Mouse (Mus musculus) hematopoietic stem cell, adult 5-6 weeks (primary cell): ENCODE results near the gene Ankdd1a. TPM values are rescaled to one million over a fixed set of nuclear protein-coding genes. Genes with fewer than 3 reads are reported as not detected.
A peak's percentile ranks its signal among the peaks of the same experiment; 100 is the strongest.

Source experiments
- ATAC-seq, 2 experiments: fragments of 125-278 bp in 1 of 2; replicated peaks in 1 of 2; 2 replicates each; pipeline ENCODE4 v1.8.0; 2016 to 2017; ENCODE audit warnings: inconsistent platforms in 2 of 2, mild to moderate bottlenecking in 2 of 2, moderate number of reproducible peaks in 2 of 2, low read depth in 1 of 2, moderate TSS enrichment in 1 of 2; ENCODE audit not compliant: low FRiP score in 2 of 2, poor library complexity in 2 of 2, severe bottlenecking in 2 of 2, insufficient read depth in 1 of 2, low TSS enrichment in 1 of 2
- total RNA-seq: library from RNA; stranded (forward); fragments of 172-1452, 232-1000 nt; gene quantifications from 2 replicates; pipeline ENCODE4 v1.2.3, GENCODE M21; 2017

Gene Ankdd1a
- total RNA-seq = not detected in 2 replicates

DNA sequence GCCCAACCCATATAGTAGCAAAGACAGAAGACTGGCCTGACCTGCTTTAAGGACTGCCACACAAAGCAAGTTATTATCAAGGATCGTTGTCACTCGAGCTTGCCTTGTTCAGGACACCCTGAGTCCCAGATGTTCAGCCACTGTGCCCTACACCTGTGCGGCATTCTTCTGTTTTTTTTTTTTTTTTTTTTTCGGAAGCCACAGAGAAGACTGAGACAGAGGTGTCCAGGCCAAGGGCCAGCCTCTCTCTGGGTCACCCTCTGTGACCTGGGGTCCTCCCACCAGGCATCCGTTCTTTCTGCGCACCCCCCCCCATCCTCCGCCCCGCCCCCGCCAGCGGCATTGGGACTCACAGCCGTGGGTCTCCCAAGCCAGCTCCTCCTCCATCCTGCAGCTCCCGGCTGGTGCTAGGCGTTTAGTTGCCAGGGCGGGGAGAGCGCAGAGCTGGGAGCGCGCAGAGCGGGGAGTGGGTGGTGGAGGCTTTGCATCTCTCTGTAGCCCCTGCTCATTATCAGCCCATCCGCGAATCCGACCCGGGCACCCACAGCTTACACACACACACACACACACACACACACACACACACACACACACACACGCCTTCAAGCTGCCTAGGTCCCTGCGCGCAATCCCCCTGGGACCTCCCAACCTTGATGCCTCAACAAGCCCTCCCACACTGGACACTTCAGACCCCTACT lies at the start of gene Ankdd1a:
TSS of gene Ankdd1a (minus strand) at position 387 of the 698 bp plus-strand sequence.
- ATAC-seq = no peak

DNA sequence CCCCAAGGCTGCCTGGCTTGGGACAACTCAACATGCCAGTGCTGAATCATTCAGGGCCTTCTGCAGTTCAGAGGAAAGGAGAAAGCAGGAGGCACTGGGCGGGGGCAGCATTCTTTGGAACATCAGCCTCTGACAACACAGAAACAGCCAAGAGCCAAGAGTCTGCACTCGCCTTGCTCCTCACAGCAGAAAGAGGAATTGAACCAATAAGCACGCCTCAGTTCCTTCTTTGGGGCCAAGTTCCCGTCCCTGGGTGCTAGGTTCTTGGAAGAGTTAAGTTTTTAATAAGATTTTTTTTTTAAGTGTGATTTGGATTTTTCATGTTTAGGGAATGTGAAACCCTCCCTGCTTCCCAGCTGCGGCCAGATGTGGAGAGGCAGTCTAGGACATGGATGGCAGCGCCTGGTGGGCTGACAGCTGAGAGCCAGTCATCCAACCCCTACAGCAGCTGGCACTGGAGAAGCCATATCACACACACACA lies 49.5 kb upstream of the Ankdd1a start:
- ATAC-seq = 0 out of 4 replicates have a peak, but pooled peaks of 1 of the 2 experiments have one; percentile 49

DNA sequence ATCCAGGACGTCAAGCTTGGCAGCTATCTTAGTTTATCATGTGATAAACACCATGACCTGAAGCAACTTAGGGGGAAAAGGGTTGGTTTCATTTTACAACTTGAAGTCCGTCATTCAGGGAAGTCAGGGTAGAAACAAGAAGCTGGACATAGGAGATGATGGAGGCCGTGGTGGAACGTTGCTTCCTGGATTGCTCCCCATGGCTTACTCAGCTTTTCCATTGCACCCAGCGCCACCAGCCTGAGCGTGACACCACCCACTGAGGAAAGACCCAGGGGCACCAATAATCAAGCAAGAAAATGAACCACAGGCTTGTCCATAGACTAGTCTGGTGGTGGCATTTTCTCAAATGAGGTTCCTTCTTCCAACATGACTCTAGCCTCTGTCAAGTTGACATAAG lies 48.8 kb upstream of the Ankdd1a start:
- no peak; a peak in 1 of 4 replicates for ATAC-seq

DNA sequence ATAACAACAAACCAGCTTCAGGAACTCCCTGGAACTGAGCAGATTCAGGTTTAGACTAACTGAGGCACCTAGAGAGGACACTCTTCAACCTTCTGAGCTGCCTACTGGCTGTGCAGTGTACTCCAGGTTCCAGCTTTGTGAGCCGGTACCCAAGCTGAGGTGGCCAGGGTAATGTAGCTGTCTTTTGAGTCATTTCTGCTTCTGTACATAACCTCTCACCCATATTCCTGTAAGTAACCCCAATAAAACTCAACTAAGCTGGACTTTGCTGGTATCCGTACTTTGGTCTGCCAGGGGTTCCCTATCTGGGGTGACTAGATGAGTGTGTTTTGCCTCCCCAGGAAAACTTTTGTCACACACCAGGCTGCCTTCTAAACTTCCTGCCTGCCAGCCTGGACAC lies 44.7 kb upstream of the Ankdd1a start:
- ATAC-seq = no peak

DNA sequence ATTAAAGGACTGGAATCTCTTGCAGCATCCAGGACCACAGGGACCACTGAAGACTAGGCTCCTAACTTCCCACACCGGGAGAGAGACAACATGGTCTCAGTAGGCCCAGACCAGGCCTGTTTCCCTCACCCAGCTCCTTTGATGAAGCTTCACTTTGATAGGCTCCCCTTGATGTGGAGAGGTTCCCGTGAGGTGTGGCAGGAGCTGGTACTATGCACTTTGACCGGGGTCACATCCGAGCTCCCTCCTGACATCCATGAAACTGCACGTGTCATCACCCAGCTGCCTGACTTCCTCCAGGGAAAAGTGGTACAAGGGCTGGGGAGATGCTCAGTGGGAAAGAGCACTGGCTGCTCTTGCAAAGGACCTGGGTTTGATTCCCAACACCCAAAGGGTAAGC lies 43.1 kb upstream of the Ankdd1a start:
- no peak for ATAC-seq

DNA sequence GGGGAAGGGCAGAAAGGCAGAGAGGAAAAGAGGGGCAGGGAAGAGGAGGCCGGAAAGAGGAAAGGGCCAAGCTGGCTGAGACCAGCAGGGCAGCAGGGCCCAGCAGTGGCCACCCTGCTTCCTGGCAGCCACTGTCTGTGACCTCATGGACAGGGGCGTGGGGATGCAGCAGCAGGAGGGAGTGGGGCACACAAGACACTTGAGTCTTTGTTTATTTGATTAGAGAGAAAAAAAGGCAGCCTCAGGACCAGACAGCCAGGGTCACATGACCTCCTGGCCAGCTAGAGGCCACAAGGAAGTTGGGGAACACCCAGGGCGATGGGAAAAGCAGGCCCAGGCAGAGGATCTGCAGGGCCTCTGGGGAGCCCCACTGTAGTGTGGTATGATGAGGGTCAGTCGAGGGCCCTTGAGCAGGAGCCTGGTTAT lies 42.1 kb upstream of the Ankdd1a start:
- ATAC-seq = no peak

DNA sequence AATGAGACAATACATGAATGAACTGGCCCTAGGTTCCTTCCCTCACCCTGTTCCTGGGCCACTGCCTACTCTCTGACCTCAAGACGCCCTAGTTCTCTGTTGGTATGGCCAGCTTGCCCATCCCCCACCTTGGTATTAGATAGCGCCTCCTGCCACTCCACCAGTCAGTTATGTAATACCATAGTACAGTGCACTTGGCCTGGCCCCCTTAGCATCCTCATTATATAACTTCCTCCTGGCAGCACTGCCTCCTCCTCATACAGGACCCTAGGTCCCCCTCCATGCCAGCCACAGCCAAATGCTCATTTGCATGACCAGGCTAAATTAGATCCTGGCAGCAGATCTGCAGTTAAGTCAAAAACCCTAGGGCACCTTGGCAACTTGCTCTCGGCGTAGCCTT lies 41.0 kb upstream of the Ankdd1a start:
- peak; percentile 86 to 87 for ATAC-seq

DNA sequence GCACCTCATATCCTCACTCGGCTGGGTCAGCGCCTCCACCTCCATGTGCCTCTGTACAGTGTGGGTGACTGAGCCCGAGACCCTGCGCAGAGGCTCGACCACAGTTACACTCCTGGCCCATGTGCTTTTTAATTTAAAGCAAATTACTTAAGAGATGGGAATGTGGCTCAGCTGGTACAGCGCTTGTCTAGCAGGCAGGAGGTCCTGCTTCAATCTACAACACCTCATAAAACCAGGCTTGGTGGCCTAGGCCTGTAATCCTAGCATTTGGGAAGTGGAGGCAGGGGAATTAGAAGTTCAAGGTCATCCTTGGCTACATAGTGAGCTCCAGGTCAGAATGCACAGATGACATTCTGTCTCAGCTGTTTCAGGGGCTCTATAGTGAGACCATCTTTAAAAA lies 38.8 kb upstream of the Ankdd1a start:
- ATAC-seq = no peak

DNA sequence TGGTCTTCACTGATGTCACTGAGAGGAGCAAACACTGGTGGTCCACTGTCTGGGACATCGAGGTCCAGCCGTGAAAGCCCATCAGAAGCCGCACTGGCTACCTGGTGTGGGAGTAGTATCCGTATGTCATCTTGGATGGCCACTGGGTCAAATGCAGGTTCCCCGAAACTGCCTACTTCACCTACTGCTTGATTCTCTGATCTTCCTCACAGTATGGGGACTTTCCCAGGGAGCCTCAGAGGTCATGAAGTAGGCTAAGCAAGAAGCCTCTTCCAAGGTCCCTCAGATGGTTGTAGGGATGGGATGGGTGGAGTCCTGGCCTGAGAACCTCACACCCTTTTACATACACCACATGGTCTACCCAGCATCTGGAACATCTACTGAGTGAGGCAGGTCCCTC lies 37.0 kb upstream of the Ankdd1a start:
- ATAC-seq = no peak

DNA sequence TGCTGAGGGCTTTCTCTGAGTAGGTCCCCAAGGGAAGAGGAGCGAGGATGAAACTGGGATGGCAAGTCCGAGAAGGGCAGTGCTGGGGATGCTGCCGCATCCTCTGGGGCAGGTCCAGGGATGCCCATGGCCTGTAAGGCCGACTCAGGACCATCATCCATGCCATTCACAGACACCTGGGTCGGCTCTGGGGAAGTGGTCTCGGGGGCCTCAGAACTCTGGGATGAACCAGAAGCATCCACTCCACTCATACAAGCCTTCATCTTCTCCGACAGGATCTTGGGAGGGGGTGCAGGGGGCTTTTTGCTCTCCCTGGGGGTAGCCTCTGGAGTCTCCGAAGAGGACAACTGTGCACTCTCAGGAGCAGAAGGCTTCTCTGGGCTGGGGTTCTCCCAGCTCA lies 36.4 kb upstream of the Ankdd1a start:
- ATAC-seq = no peak

DNA sequence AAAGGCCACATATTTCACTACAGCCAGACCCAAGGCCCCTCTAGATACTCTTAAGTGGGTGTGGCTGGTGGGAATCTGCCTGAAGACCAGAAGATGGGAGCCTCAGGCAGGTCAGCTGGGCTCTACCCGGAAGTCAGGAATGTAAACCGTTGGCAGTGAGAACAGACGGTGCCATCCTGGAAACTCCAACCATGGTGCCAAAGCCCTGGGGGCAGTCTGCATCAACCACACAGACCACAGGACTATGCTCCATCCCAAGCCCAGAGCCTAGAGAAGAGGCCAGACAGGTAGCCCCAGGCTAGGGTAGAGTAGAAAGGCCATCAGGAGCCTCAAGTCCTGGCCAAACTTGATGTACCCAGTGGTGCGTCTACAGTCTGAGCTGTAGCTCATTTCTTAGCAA lies 35.6 kb upstream of the Ankdd1a start:
- ATAC-seq = no peak

DNA sequence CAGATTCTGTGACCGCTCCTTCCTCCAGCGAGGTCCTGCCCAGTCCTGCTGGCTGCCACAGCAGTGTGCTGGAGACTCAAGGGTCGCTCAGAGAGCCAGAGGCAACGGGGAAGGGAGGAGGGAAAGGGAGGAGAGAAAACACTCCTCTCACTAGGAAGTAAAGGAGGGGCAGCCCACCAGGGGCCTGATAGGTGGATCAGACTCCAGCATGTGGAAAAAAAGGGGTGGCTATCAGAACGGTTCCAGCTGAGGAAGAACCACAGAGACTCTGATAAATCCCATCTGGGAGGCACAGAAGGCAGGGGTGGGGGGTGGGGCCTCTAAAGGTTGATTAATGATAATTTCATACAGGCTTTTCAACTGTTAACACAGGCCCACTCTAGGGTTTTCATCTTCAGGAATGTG lies 35.0 kb upstream of the Ankdd1a start:
- no peak; a peak in 1 of 4 replicates for ATAC-seq

DNA sequence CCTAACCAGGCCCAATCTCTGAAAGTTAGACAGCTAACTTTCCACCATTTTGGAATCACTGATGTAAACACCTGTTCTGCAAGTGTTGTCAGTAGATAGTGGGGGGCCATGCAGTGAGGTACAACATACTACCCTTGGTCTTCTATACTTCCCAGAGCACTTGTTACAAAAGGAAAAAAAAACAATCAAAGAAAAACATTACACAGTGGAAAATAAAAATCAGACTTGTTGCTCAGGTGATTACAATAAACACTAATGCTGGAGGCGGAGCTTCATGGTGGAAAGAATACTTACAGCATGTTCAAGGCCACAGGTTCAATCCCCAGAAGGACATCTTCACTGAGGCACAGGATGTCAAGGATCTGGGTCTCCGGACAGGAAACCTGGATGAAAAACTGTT lies 32.7 kb upstream of the Ankdd1a start:
- no peak for ATAC-seq

DNA sequence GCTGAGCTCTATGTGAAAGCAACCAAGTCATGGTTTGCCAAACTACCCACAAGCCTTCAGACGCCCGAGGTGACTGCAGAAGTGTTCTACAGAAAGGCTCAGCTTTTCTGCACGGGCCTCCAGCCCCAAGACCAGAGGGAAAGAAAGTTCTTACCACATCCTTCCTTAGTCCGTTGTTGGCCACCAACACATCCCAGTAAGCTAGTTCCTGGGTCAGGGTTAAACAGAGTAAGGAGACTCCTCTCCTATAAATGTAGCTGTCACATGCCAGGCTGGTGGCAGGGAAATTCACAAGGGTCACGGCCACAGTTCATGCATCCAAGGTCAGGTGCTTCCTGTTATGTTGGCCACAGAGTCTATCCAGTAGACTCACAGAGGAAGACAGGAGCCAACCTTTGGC lies 32.1 kb upstream of the Ankdd1a start:
- ATAC-seq = peak; percentile 57 to 63

DNA sequence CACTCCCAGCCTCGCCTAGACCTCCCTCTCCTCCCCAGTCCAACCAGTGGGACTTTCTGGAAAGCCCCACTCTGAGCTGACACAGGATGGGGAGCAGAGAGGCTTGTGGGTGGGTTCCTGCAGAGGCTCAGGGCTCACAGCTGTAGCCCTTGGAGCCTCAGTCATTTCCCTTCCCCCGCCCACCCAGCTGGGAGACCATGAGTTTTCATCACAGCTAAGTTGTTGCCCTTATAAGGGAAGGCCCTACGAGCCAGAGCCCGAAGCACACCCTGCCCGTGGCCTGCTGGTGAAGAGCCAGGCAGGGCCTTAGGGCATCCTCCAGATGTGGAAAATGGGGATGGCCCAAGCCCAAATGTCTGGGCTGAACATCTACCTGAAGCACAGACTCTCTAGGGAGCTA lies 31.0 kb upstream of the Ankdd1a start:
- peak; percentile 77 to 79 for ATAC-seq

DNA sequence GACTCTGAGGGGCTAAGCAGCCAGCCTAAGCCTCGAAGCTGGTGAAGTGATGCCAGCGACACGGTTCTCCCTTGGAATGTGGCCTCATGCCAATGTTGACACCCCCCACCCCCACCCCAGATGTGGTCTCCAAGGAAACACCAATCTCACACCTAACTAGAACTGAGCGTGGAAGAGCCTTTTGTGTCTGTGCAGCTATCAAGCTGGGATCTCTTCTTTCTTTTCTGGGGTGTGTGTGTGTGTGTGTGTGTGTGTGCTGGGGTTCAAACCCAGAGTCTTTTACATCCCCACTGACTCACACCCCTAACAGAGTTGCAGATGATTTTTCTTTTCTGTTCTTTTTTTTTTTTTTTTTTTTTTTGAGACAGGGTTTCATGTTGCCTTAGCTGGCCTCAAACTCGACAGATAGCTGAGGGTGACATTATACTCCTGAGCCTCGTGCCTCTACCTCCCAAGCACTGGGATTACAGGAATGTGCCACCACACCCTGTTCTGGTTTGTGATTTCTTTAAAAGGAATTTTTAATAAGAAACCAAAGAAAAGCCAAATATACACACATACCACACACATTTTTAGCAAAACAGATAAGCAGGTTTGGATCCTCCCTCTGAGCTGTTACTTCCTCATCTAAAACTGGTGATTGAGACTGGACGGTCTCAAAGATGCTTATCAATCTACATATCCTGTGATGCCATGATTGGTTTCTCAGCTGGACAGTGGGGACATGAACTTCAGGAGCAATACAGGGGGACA lies 30.3 kb upstream of the Ankdd1a start:
- ATAC-seq = no peak

DNA sequence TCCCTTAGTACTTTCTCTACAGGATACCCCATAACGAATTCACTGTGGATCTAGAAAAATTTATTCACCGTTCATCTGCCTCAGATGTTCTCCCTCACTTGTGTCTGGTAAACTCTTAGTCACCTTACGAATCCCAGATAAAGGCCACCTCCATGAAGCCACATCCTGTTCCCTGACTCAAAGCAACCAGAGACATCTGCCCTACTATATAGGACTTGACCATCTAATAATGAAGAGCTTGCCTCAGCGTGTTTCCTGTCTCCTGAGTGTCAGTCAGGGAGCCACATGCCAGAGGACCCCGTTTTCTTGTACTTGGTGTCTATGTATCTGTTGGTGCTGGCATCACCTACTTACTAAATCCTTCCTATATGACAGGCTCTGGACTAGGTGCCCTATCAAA lies 29.6 kb upstream of the Ankdd1a start:
- no peak for ATAC-seq

DNA sequence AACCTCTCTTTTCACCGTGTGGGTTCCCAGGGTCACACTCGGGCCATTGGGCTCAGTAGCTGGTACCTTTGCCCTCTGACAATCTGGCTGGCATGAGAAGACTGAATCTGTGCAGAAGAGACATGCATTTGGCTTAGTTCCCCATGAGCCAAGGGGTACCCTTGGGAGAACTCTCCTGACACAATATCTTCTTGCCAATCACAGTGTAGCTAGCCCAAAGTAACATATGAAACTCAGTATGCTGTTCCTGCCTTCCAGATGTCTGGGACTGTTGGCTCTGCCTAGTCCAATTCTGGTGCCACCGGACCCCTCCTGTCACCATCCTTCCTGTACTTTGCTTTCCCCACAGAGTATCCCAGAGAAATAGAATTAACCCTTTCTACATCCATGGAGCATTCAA lies 29.1 kb upstream of the Ankdd1a start:
- ATAC-seq = no peak

DNA sequence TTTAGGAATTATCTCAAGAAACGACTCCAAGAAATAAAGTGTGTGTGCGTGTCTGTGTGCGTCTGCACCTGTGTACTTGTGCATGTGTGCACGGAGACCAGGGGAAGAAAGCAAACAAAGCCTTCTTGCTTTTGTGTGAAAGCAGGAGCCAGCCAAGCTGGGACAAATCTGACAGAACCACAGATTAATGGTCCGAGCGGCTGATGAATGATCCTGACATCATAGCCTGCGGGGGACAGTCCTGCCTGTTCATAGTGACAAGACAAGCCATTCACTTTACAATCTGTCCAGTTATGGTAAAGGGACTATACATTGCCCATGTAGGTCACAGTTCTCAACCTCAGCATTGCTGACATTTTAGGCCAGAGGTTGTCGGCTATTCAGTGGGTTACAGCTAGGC lies 28.3 kb upstream of the Ankdd1a start:
- ATAC-seq = no peak
